Mouse (Mus musculus) megakaryocyte progenitor cell, adult 5-6 weeks (primary cell): ENCODE results near the gene Klhl6. TPM values are rescaled to one million over a fixed set of nuclear protein-coding genes. Genes with fewer than 3 reads are reported as not detected.
"Not testable (repeated sequence)": the region's sequence is repeated elsewhere in the genome, so short reads cannot be mapped to it uniquely, and the experiment has no call there.

Source experiments
- ATAC-seq: replicated peaks from 2 replicates; pipeline ENCODE4 v1.8.0; 2016; ENCODE audit warnings: mild to moderate bottlenecking, moderate TSS enrichment, inconsistent platforms; ENCODE audit not compliant: poor library complexity
- total RNA-seq, 2 experiments: library from RNA; stranded (forward) in 1 of 2; stranded (reverse) in 1 of 2; fragments of 157-497, 149-512 nt in 1 of 2; fragments of 200-1000 nt in 1 of 2; gene quantifications; 2 replicates each; pipeline versions ENCODE4 v1.2.3 to v1.2.4; 2015 to 2017

The Klhl6 gene
- total RNA-seq (2015) (50.6 and 54.0 TPM in 2 replicates), total RNA-seq (2017) (73.9 and 75.5 TPM in 2 replicates)

GRCm38 (mm10) chr16:19982537-19983257 lies at the start of gene Klhl6:
Gene Klhl6 (minus strand): TSS chr16:19983037.
- peak; percentile 86 for ATAC-seq

DNA sequence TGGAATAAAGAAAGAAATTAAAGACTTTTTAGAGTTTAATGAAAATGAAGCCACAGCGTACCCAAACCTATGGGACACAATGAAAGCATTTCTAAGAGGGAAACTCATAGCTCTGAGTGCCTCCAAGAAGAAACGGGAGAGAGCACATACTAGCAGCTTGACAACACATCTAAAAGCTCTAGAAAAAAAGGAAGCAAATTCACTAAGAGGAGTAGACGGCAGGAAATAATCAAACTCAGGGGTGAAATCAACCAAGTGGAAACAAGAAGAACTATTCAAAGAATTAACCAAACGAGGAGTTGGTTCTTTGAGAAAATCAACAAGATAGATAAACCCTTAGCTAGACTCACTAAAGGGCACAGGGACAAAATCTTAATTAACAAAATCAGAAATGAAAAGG lies 44.4 kb upstream of the Klhl6 start:
- not testable (repeated sequence) for ATAC-seq

DNA sequence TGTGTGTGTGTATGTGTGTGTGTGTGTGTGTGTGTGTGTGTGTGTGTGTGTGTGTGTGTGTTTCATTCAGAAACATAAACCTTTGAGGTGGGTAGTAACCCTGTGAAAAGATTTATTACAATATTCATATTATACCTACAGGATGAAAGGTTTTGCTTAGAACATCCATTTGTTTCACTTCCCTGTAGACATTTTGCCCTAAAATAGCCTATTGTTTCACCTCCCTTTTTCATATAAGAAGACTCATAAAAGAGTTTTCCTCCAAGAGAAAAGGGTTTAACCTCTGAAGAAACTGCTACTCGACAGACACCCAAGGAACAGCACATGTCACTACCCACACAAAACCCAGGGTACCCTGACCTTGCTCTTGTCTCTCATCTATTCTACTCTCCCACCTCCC lies 40.0 kb upstream of the Klhl6 start:
- ATAC-seq, result no peak

GRCm38 (mm10) chr16:20021848-20022247 lies 39.0 kb upstream of the Klhl6 start:
- no peak for ATAC-seq

DNA sequence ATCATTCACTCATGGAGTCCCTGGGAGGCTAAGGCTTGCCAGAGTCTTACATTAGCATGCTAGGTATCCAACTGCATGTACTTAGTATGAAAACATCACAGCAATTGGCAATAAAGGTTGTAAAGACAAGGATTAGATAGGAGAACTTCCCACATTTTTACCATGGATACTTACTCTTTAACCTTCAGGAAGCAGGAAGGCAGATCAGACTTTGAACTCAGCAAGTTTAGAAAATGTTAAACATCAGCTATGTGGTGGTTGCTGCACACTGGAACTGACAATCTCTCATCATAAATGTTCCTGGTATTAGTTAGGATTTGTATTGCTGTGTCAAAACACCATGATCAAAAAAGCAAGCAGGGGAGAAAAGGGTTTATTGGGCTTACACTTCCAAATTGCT lies 29.8 kb upstream of the Klhl6 start:
- ATAC-seq, result no peak

DNA sequence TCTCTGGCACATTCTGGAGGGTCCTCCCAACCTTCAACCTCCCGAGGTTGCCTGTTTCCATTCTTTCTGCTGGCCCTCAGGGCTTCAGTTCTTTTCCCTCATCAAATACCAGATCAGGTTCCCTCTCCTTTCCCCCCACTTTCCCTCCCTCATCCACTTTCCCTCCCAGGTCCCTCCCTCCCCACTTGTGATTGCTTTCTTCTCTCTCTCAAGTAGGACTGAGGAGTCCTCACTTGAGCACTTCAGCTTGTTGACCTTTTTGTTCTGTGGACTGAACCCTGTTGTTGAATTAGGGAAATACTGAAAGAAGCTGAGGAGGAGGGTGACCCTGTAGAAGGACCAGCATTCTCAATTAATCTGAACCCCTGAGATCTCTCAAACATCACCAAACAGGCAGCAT lies 23.2 kb upstream of the Klhl6 start:
- no peak for ATAC-seq

DNA sequence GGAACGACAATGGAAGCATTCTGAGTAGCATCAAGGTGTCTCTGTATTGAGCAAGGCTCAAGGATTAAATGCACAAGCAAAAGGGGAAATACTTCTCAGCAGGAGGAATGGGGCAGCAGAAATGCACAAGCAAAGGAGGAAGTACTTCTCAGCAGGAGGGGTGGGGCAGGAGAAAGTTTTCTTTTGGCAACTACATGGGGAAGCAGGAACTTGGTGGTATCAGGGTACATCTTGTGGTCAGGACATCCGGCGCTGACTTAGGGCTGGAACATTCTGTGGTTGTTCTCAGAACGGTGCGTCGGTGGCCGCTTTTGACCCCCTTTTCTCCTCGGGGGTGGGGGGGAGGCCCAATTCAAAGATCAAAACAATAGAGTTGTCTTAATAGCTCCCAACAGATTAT lies 17.4 kb upstream of the Klhl6 start:
- not testable (repeated sequence) for ATAC-seq

DNA sequence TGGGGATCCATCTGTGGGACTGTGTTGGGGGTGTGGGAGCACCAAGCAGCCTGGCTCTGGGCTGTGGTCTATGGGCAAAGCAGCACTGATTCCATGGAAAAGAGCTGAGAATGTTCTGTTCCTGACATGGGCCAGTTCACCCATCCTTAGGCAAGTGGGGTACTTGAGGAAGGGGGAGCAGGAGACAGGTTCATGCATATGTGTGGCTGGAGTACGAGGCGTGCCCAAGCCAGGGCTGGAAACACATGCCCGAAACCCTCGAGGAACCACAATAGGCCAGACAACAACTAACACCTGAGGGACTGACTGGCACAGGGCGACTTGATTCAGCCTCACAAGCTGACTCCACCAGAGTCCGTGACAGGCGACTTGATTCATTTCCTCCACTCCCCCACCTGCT lies 14.8 kb upstream of the Klhl6 start:
- no peak for ATAC-seq

- ATAC-seq, result not testable (repeated sequence)
These were observed 14.1 kb upstream of the Klhl6 start for GRCm38 (mm10) chr16:19996913-19997312.

DNA sequence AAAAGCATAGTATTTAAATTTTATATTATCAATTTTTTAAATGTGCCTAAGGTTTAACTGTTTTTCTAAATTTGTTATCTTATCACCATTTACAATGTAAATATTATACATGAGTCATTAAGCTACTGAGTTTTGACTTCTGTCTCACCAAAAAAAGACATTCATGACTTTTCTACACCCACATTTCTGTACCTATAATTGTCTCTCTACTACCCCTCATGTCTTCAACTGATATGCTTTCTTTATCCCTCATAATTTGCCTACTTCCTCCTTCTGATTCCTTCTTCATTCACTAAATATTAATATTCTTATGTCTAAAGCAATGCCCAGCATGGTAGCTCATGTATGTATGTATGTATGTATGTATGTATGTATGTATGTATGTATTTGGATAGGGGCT lies 13.0 kb upstream of the Klhl6 start:
- ATAC-seq, result no peak

DNA sequence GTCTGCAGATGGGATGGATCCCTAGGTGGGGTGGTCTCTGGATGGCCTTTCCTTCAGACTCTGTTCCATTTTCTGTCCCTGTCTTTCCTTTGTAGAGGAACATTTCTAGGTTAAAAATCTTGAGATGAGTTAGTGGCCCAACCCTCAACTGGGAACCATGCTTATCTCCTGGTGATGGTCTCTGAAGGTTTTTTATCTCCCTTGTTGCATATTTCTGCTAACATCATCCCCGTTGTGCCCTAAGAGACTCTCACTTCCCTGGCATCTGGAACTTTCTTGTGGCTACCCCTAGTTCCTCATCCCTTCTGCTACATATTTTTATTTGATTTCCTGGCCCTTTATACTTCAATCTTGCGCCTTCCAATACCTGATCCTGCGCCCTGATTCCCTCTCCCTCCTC lies 10.4 kb upstream of the Klhl6 start:
- ATAC-seq, result peak; percentile 82

- ATAC-seq, result no peak
These were observed 7.7 kb upstream of the Klhl6 start for GRCm38 (mm10) chr16:19990536-19990935.

GRCm38 (mm10) chr16:19987589-19987988 lies 4.8 kb upstream of the Klhl6 start:
- no peak for ATAC-seq

GRCm38 (mm10) chr16:19984884-19985643 lies 2.2 kb upstream of the Klhl6 start:
- peak; percentile 43; the same call in 1 of the 2 replicates for ATAC-seq

DNA sequence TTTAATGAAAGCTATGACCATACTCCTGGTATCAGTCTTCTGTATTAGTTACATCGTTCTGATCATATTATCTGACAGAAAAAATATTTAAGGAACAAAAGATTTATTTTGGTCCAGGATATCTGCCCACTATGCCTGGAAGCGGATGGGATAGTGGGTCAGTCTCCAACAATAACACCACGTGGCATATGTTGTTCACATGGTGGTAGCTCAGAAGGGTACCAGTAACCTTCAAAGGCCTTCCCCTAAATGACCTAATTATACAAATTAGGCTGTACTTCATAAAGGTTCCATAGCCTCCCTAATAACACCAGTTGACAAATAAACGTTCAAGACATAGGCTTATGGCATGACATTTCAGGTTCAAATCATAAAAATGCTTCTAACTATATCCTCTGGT lies 722 bp upstream of the Klhl6 start:
- no peak for ATAC-seq

GRCm38 (mm10) chr16:19981684-19982083 lies 1.2 kb downstream of the Klhl6 start:
- ATAC-seq, result no peak

- peak; percentile 30 for ATAC-seq
These were observed 1.8 kb downstream of the Klhl6 start for GRCm38 (mm10) chr16:19981006-19981405.

- ATAC-seq, result peak; percentile 18
These were observed 3.1 kb downstream of the Klhl6 start for GRCm38 (mm10) chr16:19979755-19980154.

DNA sequence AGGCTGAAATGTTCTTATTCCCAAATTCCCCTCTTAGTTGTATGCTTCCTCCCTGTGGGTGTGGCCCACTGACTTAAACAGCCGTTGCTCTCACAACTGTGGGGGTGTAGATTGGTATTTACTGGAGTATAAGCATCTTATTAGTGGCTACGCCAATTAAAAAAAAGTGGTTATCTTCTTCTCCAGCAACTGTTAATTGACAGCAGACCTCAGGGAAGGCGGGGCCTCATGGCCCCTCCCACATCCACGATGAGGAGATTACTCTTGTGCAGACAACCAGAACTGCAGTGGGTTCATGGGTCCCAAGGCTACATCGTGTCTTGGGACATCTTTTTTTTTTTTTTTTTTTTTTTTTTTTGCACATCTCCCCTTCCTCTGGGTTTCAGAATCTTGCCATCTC lies 5.6 kb downstream of the Klhl6 start:
- peak; percentile 35 for ATAC-seq

DNA sequence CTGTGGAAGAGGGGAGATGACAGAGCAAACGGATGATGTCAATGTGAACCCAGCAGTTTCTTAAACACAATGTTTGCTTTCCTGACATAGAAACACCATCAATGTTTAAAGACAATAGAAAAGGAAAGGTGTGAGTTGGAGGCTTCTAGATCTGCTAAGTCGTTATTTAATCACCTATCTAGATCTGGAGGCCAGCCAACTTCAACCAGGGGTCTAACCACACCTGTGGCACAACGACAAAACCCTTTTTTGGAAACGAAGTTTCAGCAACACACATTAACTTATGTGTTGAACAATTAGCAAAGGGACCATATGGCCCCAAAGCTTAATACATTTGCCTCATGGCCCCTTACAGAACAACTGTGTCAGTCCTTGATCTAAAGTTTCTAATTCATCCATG lies 6.0 kb downstream of the Klhl6 start:
- ATAC-seq, result no peak

DNA sequence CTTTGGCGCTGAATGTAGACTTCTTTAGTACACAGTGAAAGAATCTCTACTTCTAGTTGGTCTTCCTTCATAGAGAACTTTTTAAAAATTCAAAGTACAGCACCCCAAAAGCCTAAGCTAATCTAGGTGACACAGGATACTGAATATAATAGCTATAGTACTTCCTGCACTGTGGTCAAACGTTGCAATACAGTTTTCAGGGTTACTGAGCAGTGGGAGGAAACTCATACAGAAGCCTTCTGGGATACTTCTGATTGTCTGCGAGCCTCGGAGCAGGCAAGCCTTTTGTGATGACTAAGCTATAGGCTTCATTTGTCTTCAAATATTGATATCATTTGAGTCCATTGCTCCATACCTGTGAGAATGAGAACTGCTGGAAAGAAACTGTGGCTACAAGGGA lies 7.4 kb downstream of the Klhl6 start:
- ATAC-seq, result peak; percentile 28

GRCm38 (mm10) chr16:19973480-19973879 lies 9.4 kb downstream of the Klhl6 start:
- peak; percentile 74 for ATAC-seq
